Mouse (Mus musculus): ENCODE results near the gene Mxd3.

Gene Mxd3

DNA sequence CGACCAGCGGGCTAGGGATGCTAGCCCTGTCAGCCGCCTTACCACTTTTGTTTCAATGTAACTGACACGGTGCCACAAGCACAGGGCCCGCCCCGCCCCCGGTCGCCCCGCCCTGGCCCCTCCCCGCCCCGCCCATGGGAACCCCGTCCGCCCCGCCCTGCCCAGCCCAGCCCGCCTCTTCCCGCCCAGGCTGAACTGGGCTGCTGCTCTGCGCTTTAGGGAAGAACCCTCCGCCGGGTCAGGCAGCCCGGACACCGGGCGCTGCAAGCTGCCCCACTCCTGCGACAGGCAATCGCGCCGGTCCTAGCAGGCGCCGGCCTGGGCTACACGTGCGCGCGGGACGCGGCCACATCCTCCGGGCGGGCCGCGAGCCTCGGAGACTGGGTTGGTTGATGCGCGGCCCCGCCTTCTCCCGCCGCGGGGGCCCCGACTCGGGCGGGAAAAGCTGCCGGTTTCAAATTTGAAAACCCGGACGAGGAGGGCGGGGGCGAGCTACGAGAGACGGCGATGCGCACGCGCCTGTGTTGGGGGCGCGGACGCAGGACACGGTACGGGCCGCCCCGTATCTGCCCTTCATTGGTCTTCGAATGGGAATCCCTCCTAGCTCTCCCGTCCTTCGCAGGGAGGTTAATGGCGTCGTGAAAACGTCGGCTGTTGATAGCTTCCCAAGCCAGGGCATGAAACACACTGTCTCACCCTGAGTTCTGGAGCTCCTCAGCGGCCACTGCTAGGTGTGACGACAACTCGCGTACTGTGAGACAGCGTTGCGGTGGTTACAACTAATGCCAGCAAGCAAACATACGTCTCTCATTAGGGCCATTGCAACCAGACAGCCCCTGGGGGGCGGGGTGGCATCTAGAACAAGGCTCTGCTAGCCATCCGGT, at the start of gene Mxd3:
TSS of gene Mxd3 (minus strand) at position 141 of the 884 bp plus-strand sequence.
- DNase-seq = peak; percentile 90

DNA sequence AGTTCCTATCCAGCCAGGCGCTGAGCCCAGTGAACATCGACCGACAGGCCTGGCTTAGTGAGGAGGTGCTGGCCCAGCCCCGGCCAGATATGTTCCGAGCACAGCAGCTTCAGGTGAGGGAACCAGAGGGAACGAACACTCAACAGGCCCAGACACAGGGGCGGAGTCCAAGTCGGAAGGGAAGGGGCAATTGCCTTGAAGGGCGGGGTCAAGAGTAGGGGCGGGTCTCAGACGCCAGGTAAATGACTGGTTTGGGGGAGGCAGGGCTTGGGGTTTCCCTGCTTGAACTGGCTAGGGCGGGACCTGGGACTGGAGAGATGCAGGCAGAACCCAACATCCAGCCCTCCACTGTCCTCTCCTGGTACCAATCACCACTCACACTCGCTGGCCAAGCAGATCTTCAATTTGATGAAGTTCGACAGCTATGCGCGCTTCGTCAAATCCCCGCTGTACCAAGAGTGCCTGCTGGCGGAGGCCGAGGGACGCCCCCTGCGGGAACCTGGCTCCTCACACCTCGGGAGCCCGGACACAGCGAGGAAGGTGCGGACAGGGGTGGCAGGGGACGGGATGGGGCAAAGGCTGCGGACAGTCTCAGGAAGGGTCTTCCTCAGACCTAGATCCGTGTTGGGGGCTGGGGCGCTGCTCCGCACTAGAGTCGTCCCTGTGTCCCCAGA, 49.4 kb upstream of the Mxd3 start:
- peak; percentile 47 for DNase-seq

- no peak for DNase-seq
Observed at GRCm38 (mm10) chr13:55375877-55376276, 46.3 kb upstream of the Mxd3 start.

DNA sequence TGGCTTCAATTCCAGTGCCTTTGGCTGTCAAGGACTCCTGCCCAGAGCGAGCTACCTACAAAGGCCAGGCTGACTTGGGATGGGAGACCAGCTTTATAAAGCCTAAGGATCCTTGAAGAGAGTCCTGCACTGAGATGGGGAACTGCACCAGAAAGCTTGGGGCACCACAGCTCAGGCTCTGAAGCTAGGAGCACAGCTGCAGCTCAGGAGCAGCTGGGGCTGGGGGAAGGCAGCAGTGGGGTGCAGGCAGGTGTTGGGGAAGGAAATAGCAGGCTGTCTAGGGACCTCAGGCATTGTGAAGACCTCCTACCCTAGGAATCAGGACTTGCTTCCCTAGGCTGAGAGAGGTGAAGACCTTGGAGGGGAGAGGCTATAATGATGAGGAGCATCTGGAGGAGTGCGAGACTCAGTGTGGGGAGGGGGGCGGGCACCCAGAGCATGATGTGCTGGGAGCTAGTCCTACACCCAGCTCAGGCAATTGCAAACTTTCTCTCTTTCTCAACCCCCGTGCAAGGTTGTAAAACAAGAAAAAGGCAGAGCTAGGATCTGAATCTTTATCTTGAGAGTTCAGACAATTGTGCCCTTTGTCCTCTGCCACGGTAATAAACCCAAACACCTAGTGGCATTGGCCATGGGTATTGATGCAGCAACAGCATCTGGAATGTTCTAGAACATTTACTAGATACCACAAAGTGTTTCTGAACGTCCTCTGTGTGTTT, 44.7 kb upstream of the Mxd3 start:
- no peak for DNase-seq

- no peak for DNase-seq
Observed at GRCm38 (mm10) chr13:55371740-55372139, 42.1 kb upstream of the Mxd3 start.

GRCm38 (mm10) chr13:55371007-55371681, 41.5 kb upstream of the Mxd3 start:
- no peak for DNase-seq

DNA sequence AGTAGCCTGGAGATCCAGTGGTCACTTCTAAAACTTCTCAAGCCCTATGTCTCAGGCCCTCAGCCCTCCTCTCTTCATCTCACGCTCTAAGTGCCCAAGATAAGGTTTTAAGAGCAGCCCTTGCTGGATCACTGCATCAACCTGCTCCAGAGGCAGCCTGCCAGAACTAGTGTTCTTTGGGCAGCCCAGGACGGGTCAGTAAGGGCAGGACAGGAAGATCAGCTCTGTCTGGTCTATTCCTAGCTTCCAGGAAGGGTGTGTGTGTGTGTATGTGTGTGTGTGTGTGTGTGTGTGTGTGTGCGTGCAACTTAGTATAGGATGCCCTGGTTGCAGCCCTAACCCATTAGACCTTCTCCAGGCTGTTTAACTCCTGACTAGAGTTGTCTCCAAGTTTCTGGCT, 40.6 kb upstream of the Mxd3 start:
- peak; percentile 61 for DNase-seq

GRCm38 (mm10) chr13:55369531-55370114, 40.0 kb upstream of the Mxd3 start, which contains the start of gene Rgs14:
Gene Rgs14, plus strand, starts transcription at chr13:55369732.
- DNase-seq = no peak

- DNase-seq = no peak
Observed at GRCm38 (mm10) chr13:55368401-55368800, 38.8 kb upstream of the Mxd3 start.

GRCm38 (mm10) chr13:55362453-55363060, 32.9 kb upstream of the Mxd3 start, which contains the start of gene Lman2:
Gene Lman2, minus strand, starts transcription at chr13:55362783.
- DNase-seq = peak; percentile 97

DNA sequence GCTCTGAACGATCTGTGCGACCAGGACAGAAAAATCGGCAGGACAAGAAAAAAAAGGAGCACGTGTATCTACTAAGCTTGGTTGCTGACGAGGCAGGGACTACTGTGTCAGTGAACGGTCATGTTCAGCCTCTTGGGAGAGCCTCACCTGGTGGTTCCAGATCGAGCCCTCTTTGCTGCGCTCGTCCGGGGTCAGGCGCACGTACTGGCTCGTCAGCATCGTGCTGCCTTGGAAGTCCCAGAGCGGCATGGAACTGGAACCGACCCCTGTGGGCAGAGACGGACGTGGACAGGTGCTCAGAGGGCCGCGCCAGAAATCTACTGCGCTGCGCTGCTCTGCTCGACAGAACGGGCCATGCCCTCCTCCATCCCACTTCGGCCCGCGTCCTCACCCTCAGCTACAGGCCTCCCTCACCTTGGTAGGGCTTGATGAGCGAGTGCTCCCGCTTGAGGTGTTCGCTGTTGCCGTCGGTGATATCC, 32.4 kb upstream of the Mxd3 start:
- no peak for DNase-seq

DNA sequence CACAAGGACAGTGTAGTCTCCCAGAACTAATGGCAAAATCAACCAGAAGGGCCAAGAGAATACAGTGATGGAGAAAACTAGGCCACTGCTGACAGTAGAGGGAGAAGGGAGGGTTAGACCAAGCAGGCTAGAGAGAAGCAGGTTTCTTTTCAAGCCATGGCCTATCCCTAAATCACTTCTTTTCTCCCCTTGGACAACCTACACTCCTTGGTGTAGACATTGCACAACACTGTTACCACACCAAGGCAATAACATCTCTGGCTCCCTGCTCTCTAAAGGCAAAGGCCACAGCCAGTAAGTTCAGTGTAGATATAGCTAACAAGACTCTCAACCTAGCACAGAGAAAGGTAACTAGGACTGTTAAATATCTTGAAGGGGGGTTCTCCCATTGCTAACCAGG, 31.5 kb upstream of the Mxd3 start:
- DNase-seq = no peak

DNA sequence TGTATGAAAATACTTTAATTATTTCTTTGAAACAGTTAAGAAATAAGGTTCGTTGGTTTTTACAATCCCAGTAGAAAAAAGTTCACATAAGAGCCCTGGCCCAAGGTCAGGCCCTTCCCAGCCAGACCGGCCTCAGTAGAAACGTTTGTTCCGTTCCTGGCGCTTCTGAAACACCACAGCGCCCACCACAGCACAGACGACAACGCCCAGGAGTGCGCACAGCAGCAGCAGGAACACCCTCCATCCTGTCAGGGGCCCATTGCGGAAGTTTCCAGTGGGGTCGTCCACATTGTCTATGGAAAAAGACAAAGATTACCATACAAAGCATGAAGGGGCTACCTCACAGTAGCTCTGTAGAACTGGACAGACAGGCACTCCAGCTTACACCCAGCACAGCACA, 17.1 kb upstream of the Mxd3 start:
- DNase-seq = no peak

GRCm38 (mm10) chr13:55344286-55344685, 14.7 kb upstream of the Mxd3 start:
- DNase-seq = no peak

GRCm38 (mm10) chr13:55342469-55342868, 12.8 kb upstream of the Mxd3 start:
- DNase-seq = no peak

GRCm38 (mm10) chr13:55339259-55339658, 9.6 kb upstream of the Mxd3 start:
- DNase-seq = no peak

DNA sequence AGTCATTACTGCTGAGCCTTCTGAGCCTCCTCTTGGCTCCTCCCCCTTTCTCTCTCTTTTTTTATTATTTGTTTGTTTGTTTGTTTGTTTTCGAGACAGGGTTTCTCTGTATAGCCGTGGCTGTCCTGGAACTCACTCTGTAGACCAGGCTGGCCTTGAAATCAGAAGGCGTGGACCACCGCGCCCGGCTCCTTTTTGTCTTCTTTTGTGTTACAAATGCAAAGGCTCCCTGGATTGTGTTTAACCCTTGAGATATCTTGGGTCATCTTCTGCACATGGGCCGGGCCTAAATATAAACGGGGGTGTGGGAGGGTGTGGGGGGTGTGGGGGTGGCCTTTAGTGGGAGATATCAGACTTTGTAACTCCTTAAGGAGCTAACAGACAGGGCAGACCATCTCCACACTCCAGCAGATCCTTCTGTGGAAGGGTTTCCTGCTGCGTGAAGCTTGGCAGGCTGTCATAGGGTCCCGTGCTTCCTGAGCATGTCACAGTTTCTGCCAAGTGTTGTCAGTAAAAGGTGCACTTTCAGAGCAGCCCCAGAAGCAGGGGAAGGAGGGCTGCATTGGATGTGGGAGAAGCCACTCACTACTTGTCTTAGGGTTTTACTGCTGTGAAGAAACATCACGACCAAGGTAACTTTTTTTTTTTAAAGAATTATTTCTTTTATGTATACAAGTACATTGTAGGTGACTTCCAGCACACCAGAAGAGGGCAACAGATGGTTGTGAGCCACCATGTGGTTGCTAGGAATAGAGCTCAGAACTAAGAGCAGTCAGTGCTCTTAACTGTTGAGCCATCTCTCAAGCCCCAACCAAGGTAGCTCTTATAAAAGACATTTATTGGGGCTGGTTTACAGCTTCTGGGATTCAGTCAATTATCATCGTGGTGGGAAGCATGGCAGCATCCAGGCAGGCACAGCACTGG, 8.8 kb upstream of the Mxd3 start:
- DNase-seq = no peak

- no peak for DNase-seq
Observed at GRCm38 (mm10) chr13:55337341-55337975, 7.8 kb upstream of the Mxd3 start.

DNA sequence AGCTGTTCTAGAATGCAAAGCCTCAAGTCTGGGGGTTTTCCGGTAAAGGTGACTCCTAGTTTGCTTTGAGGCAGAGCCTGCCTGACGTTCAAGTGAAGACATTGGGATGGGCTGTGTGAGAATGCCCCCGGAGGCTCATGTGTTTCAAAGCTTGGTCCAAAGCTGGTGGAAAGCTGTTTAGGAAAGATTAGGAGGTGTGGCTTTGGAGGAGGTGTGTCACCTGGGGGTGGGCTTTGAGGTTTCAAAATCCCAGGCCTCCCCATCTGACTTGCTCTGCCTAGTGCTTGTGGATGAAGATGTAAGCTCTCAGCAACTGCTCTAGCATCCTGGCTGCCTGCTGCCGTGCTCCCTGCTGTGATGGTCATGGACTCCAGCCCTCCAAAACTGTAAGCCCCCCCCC, 6.1 kb upstream of the Mxd3 start:
- DNase-seq = no peak

DNA sequence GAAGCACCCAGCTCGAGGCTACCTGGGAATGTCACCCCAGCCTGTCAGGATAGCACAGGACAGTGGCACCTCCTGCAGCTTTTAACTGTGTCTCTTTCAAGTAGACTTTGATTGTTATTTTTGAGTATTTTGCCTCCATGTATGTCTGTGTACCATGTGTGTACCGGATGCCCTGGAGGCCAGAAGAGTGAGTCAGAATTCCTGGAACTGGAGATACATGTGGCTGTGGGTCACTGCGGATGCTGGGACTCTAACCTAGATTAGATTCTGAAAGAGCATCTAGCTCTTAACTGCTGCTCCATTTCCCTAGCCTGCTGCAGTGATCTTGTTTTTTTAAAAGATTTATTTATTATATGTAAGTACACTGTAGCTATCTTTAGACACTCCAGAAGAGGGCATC, 2.7 kb upstream of the Mxd3 start:
- DNase-seq = no peak

All from kidney, adult 18-20 months (tissue).